Mouse (Mus musculus): Measurements from ENCODE around the gene Olfr1436.
"Not testable (repeated sequence)": the region's sequence is repeated elsewhere in the genome, so short reads cannot be mapped to it uniquely, and the experiment has no call there.

Gene Olfr1436

DNA sequence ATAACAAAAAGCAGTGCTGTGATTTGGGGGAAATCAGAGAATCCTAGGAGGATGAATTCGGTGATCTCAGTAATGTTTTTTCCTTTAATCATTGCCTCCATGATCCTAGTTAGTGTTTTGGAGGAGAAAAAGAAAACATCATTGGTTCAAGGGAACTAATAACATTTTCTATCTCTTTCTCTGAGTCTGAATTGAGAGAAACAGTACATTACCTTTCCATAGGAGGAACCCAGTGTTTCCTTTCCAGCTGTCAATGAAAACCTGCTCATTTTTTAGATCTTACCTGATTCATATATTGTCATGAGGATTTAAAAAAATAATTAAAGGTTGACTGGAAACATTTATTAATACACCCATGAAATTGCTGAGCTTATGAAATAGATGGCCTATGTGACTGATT, at the start of gene Olfr1436:
Gene Olfr1436, minus strand, starts transcription at position 101 of the 400 bp plus-strand sequence.
- not testable (repeated sequence) for DNase-seq (ENCODE audit: low spot score)

DNA sequence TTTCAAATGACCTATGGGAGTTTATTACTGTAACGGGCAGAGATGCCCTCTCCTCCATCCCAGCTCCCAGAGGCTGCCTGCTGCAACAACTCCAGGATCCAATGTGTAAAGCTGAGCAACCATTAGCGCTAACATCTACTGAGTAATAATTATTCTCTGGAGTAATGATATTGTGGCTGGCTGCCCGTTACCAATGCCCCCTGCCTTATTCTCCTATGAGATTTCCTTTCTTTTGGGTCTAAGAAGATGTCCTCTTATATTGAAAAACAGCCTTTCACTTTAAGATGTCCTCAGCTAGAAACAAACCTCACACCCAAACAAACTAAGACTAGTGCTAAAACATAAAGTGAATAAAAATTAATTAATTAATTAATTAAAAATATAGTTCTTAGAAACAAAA, 36.9 kb upstream of the Olfr1436 start, which contains the start of gene Olfr1438-ps1:
Gene Olfr1438-ps1, minus strand, starts transcription at position 101 of the 400 bp plus-strand sequence.
- no peak for DNase-seq (ENCODE audit: low spot score)

DNA sequence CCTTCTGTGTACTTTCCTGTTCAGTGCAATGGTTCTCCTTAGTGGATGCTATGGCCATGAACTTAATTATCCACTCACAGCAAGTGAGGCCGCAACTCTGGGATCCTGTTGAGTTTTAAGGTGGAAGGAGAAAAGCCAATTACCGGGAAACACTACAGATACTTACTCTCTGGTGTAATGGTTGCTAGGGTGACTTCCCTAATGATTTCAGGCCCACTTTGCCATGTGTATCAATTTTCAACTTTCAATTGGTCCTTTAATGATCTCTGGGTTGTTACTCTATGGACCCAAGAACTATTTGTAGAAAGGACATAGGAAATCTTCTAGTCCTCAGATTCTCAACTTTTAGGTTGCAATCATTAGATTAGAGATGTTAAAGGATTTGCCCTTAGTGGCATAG, 26.1 kb upstream of the Olfr1436 start, which contains the start of gene Olfr1437:
Gene Olfr1437, minus strand, starts transcription at position 101 of the 400 bp plus-strand sequence.
- DNase-seq (ENCODE audit: low spot score) = no peak

DNA sequence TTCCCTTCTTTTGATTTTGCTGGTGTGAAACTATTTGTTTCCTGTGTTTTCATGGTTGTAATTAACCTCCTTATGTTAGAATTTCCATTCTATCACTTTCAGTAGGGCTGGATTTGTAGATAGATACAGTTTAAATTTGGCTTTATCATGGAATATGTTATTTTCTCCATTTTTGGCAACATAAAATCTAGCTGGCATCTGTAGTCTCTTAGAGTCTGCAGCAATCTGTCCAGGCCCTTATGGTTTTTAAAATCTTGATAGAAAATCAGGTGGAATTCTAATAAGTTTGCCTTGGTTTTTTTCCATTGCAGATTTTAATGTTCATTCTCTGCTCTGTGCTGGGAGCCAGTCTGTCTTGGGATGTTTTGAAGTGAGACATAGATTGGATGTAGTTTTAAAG, 6.0 kb downstream of the Olfr1436 start:
- no peak for DNase-seq (ENCODE audit: low spot score)

DNA sequence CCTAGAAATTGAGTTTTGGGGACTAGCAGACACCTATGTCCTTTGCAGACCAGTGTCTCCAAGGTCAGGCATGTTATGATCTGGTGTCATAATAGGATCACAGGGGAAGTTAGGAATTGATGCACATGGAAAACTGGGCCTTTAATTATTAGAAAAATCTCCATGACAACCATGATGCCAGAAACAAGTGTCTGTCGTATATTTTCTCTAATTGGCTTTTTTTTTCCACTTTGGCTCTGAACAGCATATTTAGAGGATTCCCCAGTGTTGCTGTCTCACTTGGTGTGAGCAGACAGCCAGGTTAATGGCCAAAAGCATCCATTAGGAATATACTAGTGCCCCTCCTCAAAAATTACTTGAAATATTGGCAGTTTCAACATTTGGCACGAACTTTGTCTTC, 19.4 kb downstream of the Olfr1436 start, which contains the start of gene Olfr1434:
Gene Olfr1434, plus strand, starts transcription at position 301 of the 400 bp plus-strand sequence.
- no peak for DNase-seq (ENCODE audit: low spot score)

DNA sequence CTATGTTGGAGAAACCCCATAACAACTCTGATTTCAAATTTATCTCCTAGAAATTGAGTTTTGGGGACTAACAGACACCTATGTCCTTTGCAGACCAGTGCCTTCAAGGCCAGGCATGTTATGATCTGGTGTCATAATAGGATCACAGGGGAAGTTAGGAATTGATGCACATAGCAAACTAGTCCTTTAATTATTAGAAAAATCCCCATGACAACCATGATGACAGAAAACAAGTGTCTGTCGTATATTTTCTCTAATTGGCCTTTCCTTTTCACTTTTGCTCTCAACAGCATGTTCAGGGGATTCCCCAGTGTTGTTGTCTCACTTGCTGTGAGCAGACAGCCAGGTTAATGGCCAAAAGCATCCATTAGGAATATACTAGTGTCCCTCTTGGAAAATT, 38.2 kb downstream of the Olfr1436 start, which contains the start of gene Olfr235:
Gene Olfr235, plus strand, starts transcription at position 301 of the 400 bp plus-strand sequence.
- DNase-seq (ENCODE audit: low spot score) = no peak
